Mouse (Mus musculus): ENCODE measurements at regions not wholly inside any gene's neighbourhood (a gene's known extent, or its start where the extent isn't known, plus 50 kb on each side); places are given as distances from the start of the nearest gene placed in this dataset.

DNA sequence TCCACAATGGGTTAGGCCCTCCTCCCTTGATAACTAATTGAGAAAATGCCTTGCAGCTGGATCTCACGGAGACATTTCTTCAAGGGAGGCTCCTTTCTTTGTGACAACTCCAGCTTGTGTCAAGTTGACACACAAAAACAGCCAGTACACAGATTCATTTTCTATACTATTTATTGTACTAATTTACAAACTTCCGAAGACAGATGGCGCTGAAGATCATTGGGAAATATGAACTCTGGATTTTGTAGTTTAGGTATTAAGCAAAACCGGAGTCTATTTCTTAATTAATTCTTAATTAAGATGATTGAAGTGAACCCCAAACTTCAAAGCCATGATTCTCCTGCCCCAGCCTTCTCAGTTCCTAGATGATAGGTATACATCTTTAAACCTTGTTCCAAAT lies 977.2 kb downstream of the Stpg2 start:
- DNase-seq (ENCODE audit: extremely low spot score, low spot score), result no peak

DNA sequence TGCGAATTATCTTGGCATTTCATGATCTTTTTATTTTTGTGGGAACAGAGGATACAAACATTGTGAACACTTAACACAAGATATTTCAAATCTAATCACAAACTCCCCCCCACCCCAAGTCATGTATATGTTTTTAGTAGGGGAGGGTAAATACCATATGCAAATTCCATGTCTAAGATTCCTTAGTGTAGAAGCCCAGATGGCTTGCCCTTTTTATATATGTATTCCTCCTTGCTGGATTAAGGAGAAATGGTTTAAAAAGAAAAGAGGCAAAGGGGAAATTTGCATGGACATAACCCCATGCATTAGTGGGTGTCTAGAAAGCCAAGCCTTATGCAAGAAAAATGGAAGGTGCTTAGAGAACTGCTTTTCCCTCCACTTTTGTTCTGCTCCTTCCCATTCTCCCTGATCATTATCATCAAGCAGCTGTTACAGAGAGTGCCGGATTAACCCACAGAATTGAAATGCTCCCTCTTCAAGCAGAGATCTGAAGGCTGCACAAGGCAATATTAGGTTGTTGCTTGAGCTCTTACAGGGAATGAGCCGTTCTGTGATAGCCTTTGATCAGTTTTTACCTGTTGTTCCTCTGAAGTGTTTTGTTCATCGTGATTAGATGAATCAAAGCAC lies 979.5 kb downstream of the Stpg2 start:
- no peak for DNase-seq (ENCODE audit: extremely low spot score, low spot score)

DNA sequence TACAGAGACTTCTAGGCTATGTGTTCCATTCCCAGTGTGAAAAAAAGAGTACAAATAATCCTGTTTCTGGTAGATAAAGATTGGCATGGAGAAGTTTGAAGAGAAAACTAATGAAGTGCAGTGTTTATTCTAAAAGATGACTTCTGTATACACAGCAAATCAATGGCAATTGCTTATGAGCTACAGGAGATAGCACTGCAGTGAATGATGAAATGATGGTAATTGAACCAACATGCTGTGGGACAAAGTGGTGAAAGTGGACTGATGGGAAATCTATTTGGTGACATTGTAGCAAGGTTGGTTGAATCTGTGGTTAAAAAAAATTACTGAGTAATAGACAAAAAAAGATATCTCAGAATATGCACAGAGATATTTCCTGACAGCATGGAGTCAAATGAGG lies 1000.4 kb downstream of the Stpg2 start:
- DNase-seq (ENCODE audit: extremely low spot score, low spot score), result no peak

DNA sequence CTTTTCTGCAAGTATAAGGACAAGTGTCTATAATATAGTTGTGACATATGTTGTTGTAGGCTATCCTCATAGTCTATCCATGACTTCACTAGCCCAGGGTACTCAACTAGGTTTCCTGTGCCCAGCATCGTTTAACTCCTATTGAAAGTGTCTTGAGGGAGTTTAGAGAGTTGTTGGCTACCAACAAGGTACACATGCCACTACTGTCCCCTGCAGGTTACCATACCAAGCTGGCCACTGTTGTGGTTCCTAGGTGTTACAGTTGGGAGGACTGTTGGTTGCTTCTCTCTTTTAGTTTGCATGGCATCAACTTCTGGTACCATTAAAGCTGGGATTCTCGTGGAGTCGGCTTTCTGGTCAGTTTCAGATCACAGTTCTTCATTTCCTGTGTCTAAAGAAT lies 990.7 kb downstream of the Pdha2 start:
- DNase-seq (ENCODE audit: extremely low spot score, low spot score), result no peak

DNA sequence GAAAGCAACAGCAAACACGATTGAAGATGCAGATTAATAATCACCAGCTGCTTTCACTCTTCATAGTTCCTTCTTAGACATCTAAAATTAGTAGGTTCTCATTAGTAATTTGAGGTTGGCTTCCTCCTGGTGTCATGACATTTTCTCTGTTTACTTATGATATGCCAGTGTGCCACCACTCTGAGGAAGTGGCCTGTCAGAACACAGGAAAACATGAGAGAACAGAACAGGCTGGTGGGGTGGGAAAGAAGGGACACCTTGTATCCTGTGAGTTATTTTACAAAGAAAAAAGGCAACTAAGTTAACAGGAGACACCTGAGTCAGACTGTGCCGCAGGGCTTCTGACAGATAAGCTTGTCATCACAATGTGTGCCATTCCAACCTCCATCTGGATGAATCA lies 981.4 kb downstream of the Pdha2 start:
- no peak for DNase-seq (ENCODE audit: extremely low spot score, low spot score)

DNA sequence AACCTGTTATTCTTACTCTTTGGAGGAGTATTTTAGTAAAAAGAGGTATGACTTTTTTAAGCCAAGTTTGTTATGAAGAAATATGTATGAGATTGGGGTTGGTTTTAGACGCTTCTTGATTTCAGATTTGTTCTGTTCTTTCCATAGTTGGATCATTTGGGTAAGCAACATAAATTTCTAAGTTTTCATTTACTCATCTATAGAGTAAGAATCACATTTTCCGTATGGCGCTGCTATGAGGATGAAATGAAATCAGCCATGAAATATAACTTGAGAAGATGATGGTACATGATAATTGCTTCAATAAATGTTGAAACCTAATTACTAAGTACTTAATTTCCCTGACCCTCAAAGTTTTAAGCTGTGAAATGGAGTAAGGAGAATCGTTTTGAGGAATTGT lies 979.0 kb downstream of the Pdha2 start:
- no peak for DNase-seq (ENCODE audit: extremely low spot score, low spot score)

DNA sequence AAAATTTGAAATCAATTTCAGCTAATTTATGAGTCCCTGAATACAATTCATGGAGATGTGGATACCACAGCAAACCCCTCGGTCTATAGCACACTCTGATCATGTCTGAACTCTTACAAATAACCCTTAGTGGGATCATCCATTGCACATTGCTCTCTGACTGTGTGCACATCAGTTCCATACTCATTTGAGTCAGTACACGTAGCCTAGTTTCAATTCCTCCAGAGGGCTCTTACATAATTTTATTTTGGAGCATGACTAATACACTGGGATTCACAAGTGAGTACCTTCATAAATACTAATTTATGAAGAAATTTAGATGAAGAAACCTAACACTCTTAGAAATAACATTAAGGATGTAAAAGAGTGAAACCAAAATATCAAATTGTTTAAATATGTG lies 978.3 kb downstream of the Pdha2 start:
- DNase-seq (ENCODE audit: extremely low spot score, low spot score), result no peak

DNA sequence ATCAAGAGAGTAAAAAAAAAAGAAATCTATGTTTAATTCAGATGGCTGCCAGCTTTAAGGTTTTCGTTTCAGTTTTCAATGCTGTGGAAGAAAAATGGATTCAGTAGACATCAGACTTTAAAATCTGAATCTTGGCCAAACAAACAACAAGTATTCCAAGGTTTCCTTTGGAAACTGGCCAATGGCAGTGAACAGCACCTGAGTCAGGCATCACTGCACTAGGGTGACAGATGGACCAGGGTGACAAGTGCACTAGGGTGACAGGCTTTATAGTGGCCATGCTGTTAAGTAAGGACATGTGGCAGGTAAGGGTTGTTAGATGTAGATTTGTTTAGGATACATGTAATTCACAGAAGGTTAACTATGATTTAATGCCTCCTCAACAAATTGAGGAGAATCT lies 972.9 kb downstream of the Pdha2 start:
- DNase-seq (ENCODE audit: extremely low spot score, low spot score), result no peak
